Mouse (Mus musculus): ENCODE data around the gene Cyb5r4.

- TF ChIP-seq HCFC1 (IDR thresholded peaks at IDR 0.05; ENCODE audit: borderline replicate concordance, insufficient read depth, low read length) (no peak), CHD2 (IDR thresholded peaks at IDR 0.05; ENCODE audit: low read depth, low read length) (no peak), ZNF384 (IDR thresholded peaks at IDR 0.05; ENCODE audit: low read depth, low read length) (no peak), ZC3H11A (IDR thresholded peaks at IDR 0.05; ENCODE audit: borderline replicate concordance, low read depth, low read length) (no peak)
Measured at GRCm38 (mm10) chr9:87079511-87079910, 57.7 kb downstream of the Cyb5r4 start.

Measured in ES-E14 (cell line).